Mouse (Mus musculus): ENCODE measurements at regions not wholly inside any gene's neighbourhood (a gene's known extent, or its start where the extent isn't known, plus 50 kb on each side); places are given as distances from the start of the nearest gene placed in this dataset.

- no peak for ATAC-seq (ENCODE audit: insufficient number of reproducible peaks, low FRiP score, low TSS enrichment)
Measured at GRCm38 (mm10) chr11:19785110-19785509, 139.1 kb upstream of the Spred2 start.

- ATAC-seq (ENCODE audit: insufficient number of reproducible peaks, low FRiP score, low TSS enrichment): no peak
Measured at GRCm38 (mm10) chr11:19796950-19797670, 127.1 kb upstream of the Spred2 start.

- no peak for ATAC-seq (ENCODE audit: insufficient number of reproducible peaks, low FRiP score, low TSS enrichment)
Measured at GRCm38 (mm10) chr11:19809359-19809758, 114.8 kb upstream of the Spred2 start.

- no peak for ATAC-seq (ENCODE audit: insufficient number of reproducible peaks, low FRiP score, low TSS enrichment)
Measured at GRCm38 (mm10) chr11:19811271-19811991, 112.7 kb upstream of the Spred2 start.

GRCm38 (mm10) chr11:19811992-19812690 lies 112.0 kb upstream of the Spred2 start:
- no peak for ATAC-seq (ENCODE audit: insufficient number of reproducible peaks, low FRiP score, low TSS enrichment)

- no peak for ATAC-seq (ENCODE audit: insufficient number of reproducible peaks, low FRiP score, low TSS enrichment)
Measured at GRCm38 (mm10) chr11:19813549-19813948, 110.6 kb upstream of the Spred2 start.

GRCm38 (mm10) chr11:19822991-19823390 lies 101.2 kb upstream of the Spred2 start:
- no peak for ATAC-seq (ENCODE audit: insufficient number of reproducible peaks, low FRiP score, low TSS enrichment)

- no peak for ATAC-seq (ENCODE audit: insufficient number of reproducible peaks, low FRiP score, low TSS enrichment)
Measured at GRCm38 (mm10) chr11:19823461-19823895, 100.7 kb upstream of the Spred2 start.

- ATAC-seq (ENCODE audit: insufficient number of reproducible peaks, low FRiP score, low TSS enrichment): peak; percentile 62
Measured at GRCm38 (mm10) chr11:19826481-19827185, 97.5 kb upstream of the Spred2 start.

- no peak for ATAC-seq (ENCODE audit: insufficient number of reproducible peaks, low FRiP score, low TSS enrichment)
Measured at GRCm38 (mm10) chr11:19827996-19828395, 96.2 kb upstream of the Spred2 start.

- no peak for ATAC-seq (ENCODE audit: insufficient number of reproducible peaks, low FRiP score, low TSS enrichment)
Measured at GRCm38 (mm10) chr11:19828959-19829401, 95.2 kb upstream of the Spred2 start.

- no peak for ATAC-seq (ENCODE audit: insufficient number of reproducible peaks, low FRiP score, low TSS enrichment)
Measured at GRCm38 (mm10) chr11:19829564-19830279, 94.5 kb upstream of the Spred2 start.

- no peak for ATAC-seq (ENCODE audit: insufficient number of reproducible peaks, low FRiP score, low TSS enrichment)
Measured at GRCm38 (mm10) chr11:19830280-19831062, 93.7 kb upstream of the Spred2 start.

GRCm38 (mm10) chr11:19834561-19834960 lies 89.6 kb upstream of the Spred2 start:
- ATAC-seq (ENCODE audit: insufficient number of reproducible peaks, low FRiP score, low TSS enrichment): no peak

- ATAC-seq (ENCODE audit: insufficient number of reproducible peaks, low FRiP score, low TSS enrichment): no peak
Measured at GRCm38 (mm10) chr11:19835221-19835745, 88.9 kb upstream of the Spred2 start.

GRCm38 (mm10) chr11:19838932-19839331 lies 85.2 kb upstream of the Spred2 start:
- no peak for ATAC-seq (ENCODE audit: insufficient number of reproducible peaks, low FRiP score, low TSS enrichment)

- ATAC-seq (ENCODE audit: insufficient number of reproducible peaks, low FRiP score, low TSS enrichment): no peak
Measured at GRCm38 (mm10) chr11:19843084-19843483, 81.1 kb upstream of the Spred2 start.

- no peak for ATAC-seq (ENCODE audit: insufficient number of reproducible peaks, low FRiP score, low TSS enrichment)
Measured at GRCm38 (mm10) chr11:19847910-19848309, 76.3 kb upstream of the Spred2 start.

- no peak for ATAC-seq (ENCODE audit: insufficient number of reproducible peaks, low FRiP score, low TSS enrichment)
Measured at GRCm38 (mm10) chr11:19848412-19848811, 75.8 kb upstream of the Spred2 start.

All from cerebellum, adult (tissue).